Mouse (Mus musculus) ES-Bruce4 (cell line): ENCODE measurements around the gene Rom1.

Experiments used
- CTCF ChIP-seq: IDR thresholded peaks from one replicate; pipeline ENCODE4 v1.8.1; 2011; ENCODE audit warnings: low read depth, low read length
- EP300 ChIP-seq: IDR thresholded peaks from 2 replicates; pipeline ENCODE4 v1.6.1; 2011; ENCODE audit warnings: low read depth, low read length; ENCODE audit not compliant: insufficient read depth
- POLR2A ChIP-seq: IDR thresholded peaks from one replicate; pipeline ENCODE4 v1.8.1; 2011; ENCODE audit warnings: low read length; ENCODE audit not compliant: insufficient read depth

DNA sequence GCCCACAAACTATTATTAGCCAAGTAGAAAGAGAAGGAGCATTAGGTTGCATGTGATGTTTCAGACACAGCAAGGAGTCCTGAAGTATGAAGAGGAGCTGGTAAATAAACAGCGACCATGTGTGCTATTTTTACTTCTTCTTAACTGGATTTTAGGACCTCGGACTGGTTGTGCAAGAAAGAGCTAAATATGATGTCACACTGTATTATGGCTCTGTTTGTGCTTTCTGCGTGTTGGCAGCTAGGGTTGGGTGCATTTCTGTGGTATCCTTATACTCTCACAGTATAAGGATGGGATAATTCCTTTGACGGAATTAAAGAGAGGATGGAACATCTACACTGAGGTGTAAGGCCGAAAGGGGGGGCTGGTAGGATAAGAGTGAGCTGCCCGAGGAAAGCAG lies 16.1 kb upstream of the Rom1 start:
- TF ChIP-seq CTCF, result no peak
- TF ChIP-seq POLR2A, result no peak
- no peak for TF ChIP-seq EP300
